Mouse (Mus musculus) telencephalon, adult 2 months (tissue): ENCODE data around the gene Olfr896-ps1.

Source experiments
- DNase-seq: peaks from one replicate; pipeline ENCODE4 v3.0.0-alpha.2; 2011; ENCODE audit warnings: low read depth, low spot score

The Olfr896-ps1 gene

DNA sequence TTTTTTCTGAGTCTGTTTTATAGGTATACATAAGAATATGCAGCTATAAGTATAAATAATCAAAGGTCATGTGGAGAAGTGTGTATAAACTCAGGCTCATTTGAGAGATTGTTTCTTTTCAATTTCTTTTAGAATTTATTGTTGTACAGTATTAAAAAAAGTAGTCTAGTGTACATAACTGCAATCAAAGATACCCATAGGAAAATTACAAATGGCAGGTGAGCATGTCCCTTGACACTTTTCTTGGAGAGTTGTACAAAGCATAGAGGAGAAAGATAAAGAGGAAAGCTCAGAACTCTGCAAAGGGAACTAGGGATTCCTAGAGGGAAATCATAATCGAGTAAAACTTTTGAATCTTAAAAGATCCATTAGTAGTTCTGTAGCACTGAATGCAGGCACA is at the start of gene Olfr896-ps1:
Gene Olfr896-ps1, plus strand, starts transcription at position 301 of the 400 bp plus-strand sequence.
- no peak for DNase-seq

GRCm38 (mm10) chr9:38252474-38252873 is 38.4 kb upstream of the Olfr896-ps1 start, which contains the start of gene Olfr143:
Olfr143 (plus strand) TSS chr9:38252774.
- no peak for DNase-seq

DNA sequence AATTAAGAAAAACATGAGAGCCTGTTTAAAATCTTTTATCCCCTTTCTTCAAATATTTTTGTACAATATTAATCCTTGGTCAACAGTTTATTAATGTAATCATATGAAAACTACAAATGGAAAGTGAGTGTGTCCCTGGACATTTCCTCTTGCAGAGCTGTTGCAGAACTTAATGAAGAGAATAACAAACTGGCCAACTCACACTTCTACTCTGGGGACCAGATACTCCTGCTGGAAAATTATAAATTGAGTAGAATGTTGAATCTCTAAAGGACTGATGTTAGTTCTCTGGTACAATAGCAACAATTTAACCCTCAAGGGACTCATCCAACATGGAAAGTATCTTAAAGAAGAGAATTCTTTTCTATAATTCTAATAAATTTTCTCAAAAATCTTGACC is 23.4 kb upstream of the Olfr896-ps1 start, which contains the start of gene Olfr895:
Gene Olfr895, plus strand, starts transcription at position 301 of the 400 bp plus-strand sequence.
- DNase-seq: no peak

GRCm38 (mm10) chr9:38328760-38329159 is 37.9 kb downstream of the Olfr896-ps1 start, which contains the start of gene Olfr25:
Olfr25 (plus strand) TSS chr9:38329060.
- DNase-seq: no peak
